Mouse (Mus musculus) liver, embryonic 12.5 days (tissue): ENCODE data around the gene Ppargc1a. TPM values are rescaled to one million over a fixed set of nuclear protein-coding genes. Genes with fewer than 3 reads are reported as not detected.

ENCODE experiments used
- ATAC-seq: fragments of 200-750 bp; cut with Nextera tagmentation; 2 replicates; pipeline ENCODE4 v1.8.0; 2017; ENCODE audit warnings: moderate number of reproducible peaks, mild to moderate bottlenecking, moderate library complexity
- H3K27ac ChIP-seq: fragments of 300-500 bp; sonication (generic); 2 replicates; pipeline ENCODE4 v1.5.1; 2016; ENCODE audit warnings: mild to moderate bottlenecking
- H3K27me3 ChIP-seq: fragments of 300-500 bp; sonication (generic); replicated peaks from 2 replicates; pipeline ENCODE4 v1.6.1; 2016; ENCODE audit warnings: mild to moderate bottlenecking, moderate library complexity
- H3K36me3 ChIP-seq: fragments of 300-500 bp; sonication (generic); 2 replicates; pipeline ENCODE4 v1.6.1; 2016; ENCODE audit warnings: mild to moderate bottlenecking, moderate library complexity
- H3K4me1 ChIP-seq: fragments of 300-500 bp; sonication (generic); 2 replicates; pipeline ENCODE4 v1.6.1; 2016
- H3K4me2 ChIP-seq: fragments of 300-500 bp; sonication (generic); 2 replicates; pipeline ENCODE4 v1.6.1; 2016; ENCODE audit warnings: mild to moderate bottlenecking, moderate library complexity
- H3K4me3 ChIP-seq: fragments of 300-500 bp; sonication (generic); 2 replicates; pipeline ENCODE4 v1.5.1; 2016; ENCODE audit warnings: mild to moderate bottlenecking, moderate library complexity
- H3K9ac ChIP-seq: fragments of 300-500 bp; sonication (generic); 2 replicates; pipeline ENCODE4 v1.6.1; 2016; ENCODE audit warnings: mild to moderate bottlenecking, moderate library complexity
- H3K9me3 ChIP-seq: fragments of 300-500 bp; sonication (generic); replicated peaks from 2 replicates; pipeline ENCODE4 v1.6.1; 2016; ENCODE audit warnings: mild to moderate bottlenecking, moderate library complexity
- WGBS: fragments of 180-500 bp; shearing (Covaris S2); methylation state at CpG from one replicate; pipeline ENCODE4 v1.1.7; 2016; ENCODE audit not compliant: insufficient replicate concordance; 5-methylcytosine and 5-hydroxymethylcytosine counted together
- polyA plus RNA-seq: library from polyadenylated mRNA; unstranded; fragments of >200 nt; fragmentation: Nextera tagmentation; extraction: Ambion mirVana; gene quantifications from 2 replicates; pipeline ENCODE4 v1.2.1, GENCODE M21; 2016

Ppargc1a gene
- polyA plus RNA-seq: 2.2 and 2.5 TPM in 2 replicates

DNA sequence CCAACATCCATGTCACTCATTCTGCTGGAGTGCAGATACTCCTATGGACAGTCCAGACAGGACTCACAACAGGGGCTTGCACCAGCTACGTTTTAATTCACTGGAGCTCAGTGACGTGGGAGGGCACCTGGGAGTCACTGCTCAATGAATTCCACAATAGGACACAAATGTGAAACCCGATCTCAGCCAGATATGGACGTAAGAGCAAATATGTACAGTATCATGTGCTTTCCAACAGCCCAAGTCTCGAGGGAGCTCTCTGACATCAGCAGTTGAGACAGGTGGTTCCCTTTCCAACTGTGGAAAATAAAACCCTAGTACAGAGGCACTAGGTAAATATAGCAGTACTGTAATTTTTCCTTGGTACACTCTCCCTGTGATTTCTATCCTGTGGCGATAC is at the start of gene Ppargc1a:
TSS of gene Ppargc1a (minus strand) at position 68 of the 400 bp plus-strand sequence.
- Histone ChIP-seq H3K36me3 (no peaks in the 10 kb centered on the region), H3K4me2 (no peak within 1 kb of the TSS), H3K27me3 (no peaks in the 10 kb centered on the region), H3K27ac (no peak within 1 kb of the TSS), H3K9me3 (no peaks in the 10 kb centered on the region), H3K4me1 (no peaks in the 10 kb centered on the region), H3K4me3 (no peak within 1 kb of the TSS), H3K9ac (no peak within 1 kb of the TSS)
- no peak for ATAC-seq
- WGBS: 48% methylated on average over 6 of the region's 6 CpGs

- H3K9me3 ChIP-seq: 0 out of 2 replicates have a peak, but pooled peaks cover 3% of the 10 kb centered on the region
- no peaks in the 10 kb centered on the region for H3K27me3 ChIP-seq
- H3K4me3 ChIP-seq: no peak overlapping the region
- H3K4me2 ChIP-seq: no peak overlapping the region
- no peak overlapping the region for H3K9ac ChIP-seq
- 73% methylated on average over 1 of the region's 1 CpGs for WGBS
- no peak for ATAC-seq
- no peaks in the 10 kb centered on the region for H3K4me1 ChIP-seq
- H3K36me3 ChIP-seq: no peaks in the 10 kb centered on the region
- no peak overlapping the region for H3K27ac ChIP-seq
These were observed 49.4 kb upstream of the Ppargc1a start for GRCm38 (mm10) chr5:51616877-51617276.

DNA sequence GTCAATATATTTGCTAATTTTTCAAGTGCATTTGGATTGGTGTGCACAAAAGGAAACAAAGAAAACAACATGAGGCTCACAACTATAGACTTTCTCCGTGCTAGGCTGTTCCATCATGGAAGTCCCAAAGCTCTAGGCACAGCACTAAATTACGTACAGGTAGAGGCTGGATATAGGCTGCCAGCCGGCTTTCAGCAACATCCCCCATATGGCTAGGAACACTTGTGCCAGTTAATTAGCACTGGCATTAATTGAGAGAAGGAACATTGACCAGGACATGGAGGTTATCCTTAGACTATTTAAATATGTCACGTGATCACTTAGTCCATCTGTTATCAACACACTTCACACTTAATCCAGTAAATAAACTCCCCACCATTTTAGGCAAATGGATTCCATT is 44.5 kb upstream of the Ppargc1a start:
- Histone ChIP-seq H3K27me3 (no peaks in the 10 kb centered on the region), H3K9me3 (no peaks in the 10 kb centered on the region), H3K36me3 (no peaks in the 10 kb centered on the region), H3K4me3 (no peak overlapping the region), H3K4me2 (no peak overlapping the region), H3K9ac (no peak overlapping the region), H3K4me1 (no peaks in the 10 kb centered on the region), H3K27ac (no peak overlapping the region)
- WGBS: 79% methylated on average over 4 of the region's 4 CpGs
- ATAC-seq: no peak

DNA sequence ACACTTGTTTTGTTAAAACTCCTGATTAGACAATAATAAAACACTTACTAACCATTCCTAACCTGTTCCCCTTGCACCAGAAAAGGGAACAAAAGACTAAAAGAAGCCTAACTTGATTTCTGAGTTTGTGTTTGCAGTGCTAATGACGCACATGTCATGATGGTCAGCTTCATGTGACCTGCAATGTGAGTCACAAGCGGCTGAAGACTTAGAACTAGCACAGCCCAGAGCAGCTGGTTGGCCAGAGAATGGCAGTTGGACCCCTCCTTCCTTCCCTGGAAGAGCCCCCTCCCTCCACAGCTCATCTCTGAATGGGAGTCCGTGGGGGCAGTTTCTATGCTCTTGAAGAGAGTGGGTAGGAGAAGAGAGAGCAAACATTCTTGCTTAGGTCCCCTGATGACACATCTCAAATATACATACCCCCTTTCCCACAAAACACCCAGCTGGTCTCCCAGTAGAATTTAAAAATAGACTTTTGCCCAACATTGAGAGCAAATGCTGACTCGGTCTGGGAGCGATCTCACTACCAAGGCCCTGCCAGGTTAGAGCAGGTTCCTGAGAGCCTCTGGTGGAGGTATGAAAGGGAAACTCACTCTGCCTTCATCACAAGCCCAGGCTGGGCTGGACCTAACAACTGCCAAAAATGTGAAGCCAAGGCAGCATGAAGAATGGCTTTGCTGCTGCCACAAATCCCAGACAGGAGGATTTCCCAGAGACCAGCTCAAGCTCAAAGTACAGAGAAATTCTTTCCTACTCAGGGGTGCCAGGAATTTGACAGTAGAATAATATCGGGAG is 40.4 kb upstream of the Ppargc1a start:
- H3K36me3 ChIP-seq: no peaks in the 10 kb centered on the region
- no peak overlapping the region for H3K4me2 ChIP-seq
- no peaks in the 10 kb centered on the region for H3K4me1 ChIP-seq
- ATAC-seq: no peak
- no peaks in the 10 kb centered on the region for H3K27me3 ChIP-seq
- no peaks in the 10 kb centered on the region for H3K9me3 ChIP-seq
- 60% methylated on average over 6 of the region's 6 CpGs for WGBS
- H3K9ac ChIP-seq: no peak overlapping the region
- no peak overlapping the region for H3K4me3 ChIP-seq
- H3K27ac ChIP-seq: no peak overlapping the region

DNA sequence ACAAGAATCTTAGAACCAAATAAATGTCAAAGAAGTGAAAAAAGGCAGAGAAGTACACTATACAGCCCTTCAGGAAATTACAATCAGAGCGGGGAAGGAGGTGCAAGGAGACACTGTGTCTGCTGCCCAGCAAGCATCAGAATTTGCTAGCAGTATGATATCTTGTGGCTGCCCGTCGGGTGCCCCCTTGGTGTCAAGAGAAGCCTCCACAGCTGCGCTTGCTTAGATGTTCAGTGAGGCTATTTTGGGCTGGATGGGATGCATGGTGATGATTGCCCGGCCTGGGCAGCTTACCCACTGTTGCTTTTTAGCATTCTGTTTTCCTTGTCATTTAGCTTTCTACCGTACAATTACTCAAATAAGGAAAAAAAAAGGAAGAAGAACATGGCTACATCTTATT is 32.0 kb upstream of the Ppargc1a start:
- Histone ChIP-seq H3K9ac (no peak overlapping the region), H3K4me3 (no peak overlapping the region), H3K27ac (no peak overlapping the region), H3K36me3 (no peaks in the 10 kb centered on the region), H3K9me3 (no peaks in the 10 kb centered on the region), H3K4me2 (no peak overlapping the region), H3K27me3 (no peaks in the 10 kb centered on the region), H3K4me1 (no peaks in the 10 kb centered on the region)
- no peak for ATAC-seq
- WGBS: 39% methylated on average over 6 of the region's 6 CpGs

DNA sequence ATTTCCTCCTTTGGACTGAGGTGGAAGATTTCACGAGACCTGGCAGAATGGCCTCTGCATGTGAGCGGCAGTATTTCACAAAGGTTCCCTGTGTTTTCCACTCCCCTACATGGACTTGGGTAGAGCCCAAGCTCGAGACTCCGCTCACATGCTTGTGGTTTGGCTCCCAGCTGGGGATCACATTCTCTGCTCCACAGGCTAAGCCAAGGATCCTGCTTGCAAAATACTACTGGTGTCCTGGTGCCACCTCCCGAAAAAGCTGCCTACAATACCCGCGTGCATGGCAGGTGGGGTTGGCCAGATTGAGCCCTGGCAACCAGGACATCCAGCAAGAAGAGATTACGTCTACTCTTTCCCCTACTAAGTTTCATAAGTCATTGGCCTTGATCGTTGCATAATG is 28.1 kb upstream of the Ppargc1a start:
- no peak overlapping the region for H3K4me2 ChIP-seq
- no peaks in the 10 kb centered on the region for H3K36me3 ChIP-seq
- H3K4me3 ChIP-seq: no peak overlapping the region
- ATAC-seq: no peak
- WGBS: 73% methylated on average over 9 of the region's 9 CpGs
- no peaks in the 10 kb centered on the region for H3K9me3 ChIP-seq
- H3K9ac ChIP-seq: no peak overlapping the region
- no peak overlapping the region for H3K27ac ChIP-seq
- H3K4me1 ChIP-seq: no peaks in the 10 kb centered on the region
- H3K27me3 ChIP-seq: no peaks in the 10 kb centered on the region

DNA sequence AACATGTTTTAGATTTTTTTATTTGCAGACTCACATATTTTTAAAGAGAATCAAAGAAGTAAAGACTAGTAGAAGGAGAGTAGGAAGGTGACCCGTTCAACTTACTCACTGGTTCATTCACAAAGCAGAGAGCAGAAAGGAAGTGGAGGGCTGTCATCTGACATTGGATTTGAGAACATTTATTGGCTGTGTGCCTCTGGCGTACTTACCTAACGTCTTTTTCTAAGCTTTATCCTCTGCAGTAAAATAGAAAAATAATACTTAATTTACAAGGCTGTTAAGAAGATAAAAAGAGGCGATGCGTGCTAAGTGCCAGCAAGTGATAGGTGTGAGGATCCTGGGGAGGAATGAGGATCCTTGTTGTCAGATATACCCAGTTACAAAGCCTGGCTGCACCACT is 24.7 kb upstream of the Ppargc1a start:
- ATAC-seq: no peak
- H3K36me3 ChIP-seq: no peaks in the 10 kb centered on the region
- WGBS: 33% methylated on average over 5 of the region's 5 CpGs
- no peak overlapping the region for H3K4me2 ChIP-seq
- H3K27me3 ChIP-seq: no peaks in the 10 kb centered on the region
- H3K4me1 ChIP-seq: no peaks in the 10 kb centered on the region
- no peak overlapping the region for H3K4me3 ChIP-seq
- no peaks in the 10 kb centered on the region for H3K9me3 ChIP-seq
- no peak overlapping the region for H3K27ac ChIP-seq
- H3K9ac ChIP-seq: no peak overlapping the region

DNA sequence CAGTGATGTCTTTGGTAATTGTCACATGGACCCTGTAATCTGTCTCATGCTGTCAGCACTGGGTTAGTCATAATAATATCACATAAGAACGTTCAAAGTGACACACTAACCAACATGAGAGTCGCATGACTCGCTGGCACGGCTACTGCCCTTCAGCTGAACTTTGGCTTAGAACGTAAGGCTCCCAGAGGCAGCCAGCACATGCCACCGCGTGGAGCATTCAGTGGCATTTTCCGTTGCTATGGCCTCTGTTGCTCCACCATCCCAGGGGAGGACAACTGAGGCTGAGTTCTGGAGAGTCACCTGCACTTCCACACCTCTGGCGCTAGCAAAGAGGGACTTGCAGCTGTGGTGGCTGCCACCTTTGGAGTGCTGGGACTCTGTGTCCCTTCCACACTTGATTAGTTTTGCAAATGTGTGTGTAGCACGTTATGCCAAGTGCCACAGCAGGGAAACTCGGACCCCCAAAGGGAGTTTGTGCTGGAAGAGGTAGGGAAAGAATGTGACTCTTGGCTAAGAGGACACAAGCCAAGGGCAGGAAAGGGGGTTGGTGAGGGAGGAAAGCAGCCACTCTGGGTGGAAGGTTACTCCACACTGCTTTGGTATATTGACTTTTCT is 24.1 kb upstream of the Ppargc1a start:
- 34% methylated on average over 11 of the region's 11 CpGs for WGBS
- ATAC-seq: peak; percentile 32; the same call in 1 of the 2 replicates
- H3K4me2 ChIP-seq: no peak overlapping the region

DNA sequence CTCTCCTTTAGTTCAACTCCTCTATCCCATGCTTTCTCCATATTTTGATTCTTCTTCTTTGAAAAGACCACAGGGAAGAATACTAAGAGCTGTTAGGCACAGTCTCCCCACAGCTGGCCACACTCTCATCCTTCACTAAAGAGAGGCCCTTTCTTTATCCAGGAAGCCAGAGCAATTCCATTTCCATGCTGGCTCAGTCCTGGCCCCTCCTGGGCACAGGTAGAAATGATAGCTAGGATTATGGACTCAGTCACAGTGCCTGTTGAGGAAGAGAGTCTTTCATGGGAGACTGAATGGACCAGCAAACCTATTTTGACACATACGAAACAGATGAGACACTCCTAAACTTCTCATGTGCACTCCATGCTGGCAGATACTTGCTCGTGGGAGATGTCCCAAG is 18.7 kb upstream of the Ppargc1a start:
- Histone ChIP-seq H3K9ac (no peak overlapping the region), H3K27me3 (no peaks in the 10 kb centered on the region), H3K4me2 (no peak overlapping the region), H3K9me3 (no peaks in the 10 kb centered on the region), H3K4me3 (no peak overlapping the region), H3K36me3 (no peaks in the 10 kb centered on the region), H3K4me1 (0 out of 2 replicates have a peak, but pooled peaks cover 10% of the 10 kb centered on the region), H3K27ac (no peak overlapping the region)
- no peak for ATAC-seq
- 65% methylated on average over 2 of the region's 2 CpGs for WGBS

More for the DNA sequence above, 24.1 kb upstream of the Ppargc1a start:
- no peak overlapping the region for H3K27ac ChIP-seq
- no peaks in the 10 kb centered on the region for H3K9me3 ChIP-seq
- H3K36me3 ChIP-seq: no peaks in the 10 kb centered on the region
- no peaks in the 10 kb centered on the region for H3K27me3 ChIP-seq
- H3K4me3 ChIP-seq: no peak overlapping the region
- H3K4me1 ChIP-seq: no peaks in the 10 kb centered on the region
- no peak overlapping the region for H3K9ac ChIP-seq

DNA sequence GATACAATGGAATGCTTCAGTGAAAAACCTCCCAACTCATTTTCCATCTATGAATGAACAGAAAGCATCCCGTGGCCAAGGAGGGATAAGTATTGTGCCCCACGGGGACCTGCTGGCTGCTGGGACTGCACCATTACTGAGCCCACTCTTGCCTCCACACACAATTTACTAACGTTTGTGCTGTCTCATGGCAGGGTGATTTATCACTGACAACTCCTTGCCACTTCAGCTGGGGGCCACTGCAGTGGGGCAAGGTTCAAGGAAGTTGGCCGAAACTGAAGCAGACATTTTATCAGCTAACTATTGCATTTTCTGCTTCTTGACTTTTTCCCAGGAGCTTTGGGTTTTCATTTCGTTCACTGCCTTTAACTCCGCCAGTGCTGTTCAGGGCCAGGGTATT is 17.5 kb upstream of the Ppargc1a start:
- Histone ChIP-seq H3K27me3 (no peaks in the 10 kb centered on the region), H3K27ac (no peak overlapping the region), H3K9ac (no peak overlapping the region), H3K4me3 (no peak overlapping the region), H3K9me3 (no peaks in the 10 kb centered on the region), H3K4me2 (no peak overlapping the region), H3K36me3 (no peaks in the 10 kb centered on the region), H3K4me1 (0 out of 2 replicates have a peak, but pooled peaks cover 10% of the 10 kb centered on the region)
- WGBS: 28% methylated on average over 6 of the region's 6 CpGs
- no peak for ATAC-seq

- H3K9ac ChIP-seq: no peak overlapping the region
- H3K4me1 ChIP-seq: 0 out of 2 replicates have a peak, but pooled peaks cover 10% of the 10 kb centered on the region
- H3K27me3 ChIP-seq: no peaks in the 10 kb centered on the region
- no peak overlapping the region for H3K4me2 ChIP-seq
- no peak overlapping the region for H3K27ac ChIP-seq
- no peak for ATAC-seq
- WGBS: 64% methylated on average over 3 of the region's 3 CpGs
- no peaks in the 10 kb centered on the region for H3K9me3 ChIP-seq
- H3K36me3 ChIP-seq: no peaks in the 10 kb centered on the region
- H3K4me3 ChIP-seq: no peak overlapping the region
These were observed 16.7 kb upstream of the Ppargc1a start for GRCm38 (mm10) chr5:51584186-51584585.

DNA sequence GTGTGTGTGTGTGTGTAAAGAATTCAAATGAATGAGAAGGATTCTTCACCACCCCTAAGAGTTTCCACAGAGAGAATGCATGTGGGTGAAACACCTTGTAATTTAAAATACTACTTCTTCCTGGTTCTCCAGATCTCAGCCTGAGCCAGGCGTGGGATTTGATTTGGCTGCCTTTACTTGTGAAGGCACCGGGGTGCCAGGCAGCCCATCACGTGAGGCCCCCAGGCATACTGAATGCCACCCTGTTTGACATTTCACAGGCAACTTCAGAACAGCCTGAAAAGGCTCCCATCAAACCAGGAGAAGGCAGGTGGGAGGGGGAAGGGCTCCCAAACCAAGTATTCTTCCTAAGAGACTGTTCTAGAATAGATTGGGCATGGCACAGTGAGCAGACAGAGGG is 16.1 kb upstream of the Ppargc1a start:
- Histone ChIP-seq H3K9me3 (no peaks in the 10 kb centered on the region), H3K4me3 (no peak overlapping the region), H3K4me2 (no peak overlapping the region), H3K9ac (no peak overlapping the region), H3K4me1 (0 out of 2 replicates have a peak, but pooled peaks cover 10% of the 10 kb centered on the region), H3K36me3 (no peaks in the 10 kb centered on the region), H3K27me3 (no peaks in the 10 kb centered on the region), H3K27ac (no peak overlapping the region)
- 61% methylated on average over 3 of the region's 3 CpGs for WGBS
- no peak for ATAC-seq
